Mouse (Mus musculus): Measurements from ENCODE around the gene Tmem229a. TPM values are rescaled to one million over a fixed set of nuclear protein-coding genes. Genes with fewer than 3 reads are reported as not detected.

The Tmem229a gene
- polyA plus RNA-seq, 1 experiment = 0.80 TPM

DNA sequence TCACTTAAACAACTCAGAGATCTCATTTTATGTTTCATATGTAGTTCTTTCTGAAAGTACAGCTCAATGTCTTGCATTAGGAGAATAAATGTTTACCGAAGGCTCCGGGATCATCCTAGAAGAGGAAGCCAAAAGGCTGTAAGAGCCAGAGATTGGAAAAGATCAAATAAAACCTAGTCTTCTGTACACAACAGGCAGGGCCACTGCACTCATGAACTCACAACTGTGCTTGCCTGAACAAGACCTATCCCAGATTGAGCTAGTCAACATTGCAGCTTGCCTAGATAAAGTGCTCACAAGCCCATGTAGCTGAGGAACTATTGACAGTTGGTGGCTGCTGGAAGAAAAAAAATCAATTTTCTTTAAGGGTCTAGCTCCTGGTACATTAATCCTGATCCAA lies 42.5 kb downstream of the Tmem229a start:
- Histone ChIP-seq H3K4me1 (ENCODE audit: control insufficient read depth, insufficient read depth, insufficient read length, low read length) (no peaks in the 10 kb centered on the region), H3K27ac (ENCODE audit: insufficient read depth, low read depth, low read length) (no peak overlapping the region), H3K4me3 (ENCODE audit: low read depth, low read length) (no peak overlapping the region), H3K36me3 (ENCODE audit: control insufficient read depth, insufficient read depth, low read length) (no peaks in the 10 kb centered on the region), H3K27me3 (ENCODE audit: control insufficient read depth, insufficient read depth, low read length) (no peaks in the 10 kb centered on the region)
- WGBS = 61% methylated on average over 2 of the region's 2 CpGs
- TF ChIP-seq CTCF (IDR thresholded peaks at IDR 0.05; ENCODE audit: extremely low read depth, insufficient read length, insufficient replicate concordance, low read depth, low read length) (no peak), POLR2A (IDR thresholded peaks at IDR 0.05; ENCODE audit: low read depth, low read length) (no peak)

DNA sequence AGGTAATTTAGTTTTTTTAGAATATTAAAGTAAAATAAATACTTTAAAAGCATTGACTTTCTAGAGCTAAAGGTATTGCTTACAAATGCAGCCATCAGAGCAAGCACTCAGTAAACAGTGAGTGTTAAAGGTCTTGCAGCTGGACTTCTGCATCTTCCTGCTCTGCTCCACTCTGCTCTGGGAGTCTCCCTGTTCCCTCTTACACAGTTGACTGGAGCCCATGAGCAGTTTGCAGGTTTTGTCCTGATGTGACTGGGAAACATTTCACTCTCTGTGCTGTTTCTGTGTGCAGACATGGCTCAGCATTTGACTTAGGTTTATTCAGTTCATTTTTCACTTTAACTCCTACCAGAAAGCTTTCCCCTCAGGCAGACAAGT lies 45.4 kb downstream of the Tmem229a start:
- H3K27ac ChIP-seq (ENCODE audit: insufficient read depth, low read depth, low read length) = no peak overlapping the region
- H3K4me3 ChIP-seq (ENCODE audit: low read depth, low read length) = no peak overlapping the region
- H3K36me3 ChIP-seq (ENCODE audit: control insufficient read depth, insufficient read depth, low read length) = no peaks in the 10 kb centered on the region
- H3K27me3 ChIP-seq (ENCODE audit: control insufficient read depth, insufficient read depth, low read length) = no peaks in the 10 kb centered on the region
- no peaks in the 10 kb centered on the region for H3K4me1 ChIP-seq (ENCODE audit: control insufficient read depth, insufficient read depth, insufficient read length, low read length)
- no peak for TF ChIP-seq POLR2A (IDR thresholded peaks at IDR 0.05; ENCODE audit: low read depth, low read length)
- TF ChIP-seq CTCF (IDR thresholded peaks at IDR 0.05; ENCODE audit: extremely low read depth, insufficient read length, insufficient replicate concordance, low read depth, low read length) = no peak

DNA sequence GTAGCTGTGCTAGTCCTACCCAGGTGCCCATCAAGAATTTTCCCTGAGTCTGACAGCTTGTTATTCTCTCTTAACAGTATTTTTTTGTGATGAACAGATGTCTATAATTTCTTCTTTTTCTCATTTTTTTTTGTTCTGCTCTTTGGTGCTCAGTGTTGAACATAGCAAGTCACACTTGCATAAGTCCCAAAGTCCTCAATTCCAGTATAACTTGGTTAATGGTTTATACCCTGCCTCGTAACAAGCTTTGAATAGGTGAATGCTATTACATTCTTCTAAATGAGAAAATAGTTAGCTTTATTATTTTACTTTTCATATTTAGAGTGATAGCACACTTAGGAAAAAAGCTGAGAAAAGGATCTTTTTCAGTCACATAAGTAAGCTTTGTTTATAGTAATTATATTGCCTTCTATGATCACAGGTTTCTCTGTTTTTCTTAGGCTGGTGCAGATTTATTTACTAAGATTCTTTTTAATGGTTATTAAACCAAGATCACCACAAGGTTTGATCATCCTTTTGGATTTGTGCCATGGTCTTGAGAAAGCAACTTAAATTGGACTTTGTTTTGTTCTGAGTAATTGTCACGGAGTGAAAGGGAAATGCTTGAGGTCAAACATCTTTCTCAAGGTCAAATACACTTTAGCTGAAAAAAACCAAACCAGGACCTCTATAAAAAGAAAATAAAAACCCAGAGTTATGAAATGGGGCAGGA lies 45.9 kb downstream of the Tmem229a start:
- no peak overlapping the region for H3K4me3 ChIP-seq (ENCODE audit: low read depth, low read length)
- no peak overlapping the region for H3K27ac ChIP-seq (ENCODE audit: insufficient read depth, low read depth, low read length)
- H3K36me3 ChIP-seq (ENCODE audit: control insufficient read depth, insufficient read depth, low read length) = no peaks in the 10 kb centered on the region
- no peaks in the 10 kb centered on the region for H3K4me1 ChIP-seq (ENCODE audit: control insufficient read depth, insufficient read depth, insufficient read length, low read length)
- TF ChIP-seq CTCF (IDR thresholded peaks at IDR 0.05; ENCODE audit: extremely low read depth, insufficient read length, insufficient replicate concordance, low read depth, low read length) (no peak), POLR2A (IDR thresholded peaks at IDR 0.05; ENCODE audit: low read depth, low read length) (no peak)
- 42% methylated on average over 2 of the region's 2 CpGs for WGBS
- no peaks in the 10 kb centered on the region for H3K27me3 ChIP-seq (ENCODE audit: control insufficient read depth, insufficient read depth, low read length)

DNA sequence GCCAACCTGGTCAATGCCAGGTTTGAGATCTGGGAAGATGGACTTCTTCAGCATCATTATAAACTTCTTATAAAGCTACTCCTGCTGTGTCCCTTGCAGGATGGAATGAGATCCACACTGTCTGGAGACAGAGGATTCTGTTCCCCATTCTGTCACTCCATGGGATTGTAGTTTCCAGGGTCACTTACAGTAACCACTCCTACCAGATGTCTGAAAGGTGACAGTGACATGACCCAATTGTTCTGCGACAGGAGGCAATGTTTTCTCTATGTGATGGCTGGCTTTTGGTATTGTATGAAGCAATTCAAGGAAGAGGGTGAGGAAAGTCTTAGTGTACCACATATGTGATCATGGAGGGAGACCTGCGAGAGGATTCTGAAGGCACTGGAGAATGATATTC lies 48.3 kb downstream of the Tmem229a start:
- Histone ChIP-seq H3K4me3 (ENCODE audit: low read depth, low read length) (no peak overlapping the region), H3K27ac (ENCODE audit: insufficient read depth, low read depth, low read length) (no peak overlapping the region), H3K36me3 (ENCODE audit: control insufficient read depth, insufficient read depth, low read length) (no peaks in the 10 kb centered on the region), H3K27me3 (ENCODE audit: control insufficient read depth, insufficient read depth, low read length) (no peaks in the 10 kb centered on the region), H3K4me1 (ENCODE audit: control insufficient read depth, insufficient read depth, insufficient read length, low read length) (no peaks in the 10 kb centered on the region)
- 89% methylated on average over 2 of the region's 2 CpGs for WGBS
- no peak for TF ChIP-seq POLR2A (IDR thresholded peaks at IDR 0.05; ENCODE audit: low read depth, low read length)
- TF ChIP-seq CTCF (IDR thresholded peaks at IDR 0.05; ENCODE audit: extremely low read depth, insufficient read length, insufficient replicate concordance, low read depth, low read length) = no peak

DNA sequence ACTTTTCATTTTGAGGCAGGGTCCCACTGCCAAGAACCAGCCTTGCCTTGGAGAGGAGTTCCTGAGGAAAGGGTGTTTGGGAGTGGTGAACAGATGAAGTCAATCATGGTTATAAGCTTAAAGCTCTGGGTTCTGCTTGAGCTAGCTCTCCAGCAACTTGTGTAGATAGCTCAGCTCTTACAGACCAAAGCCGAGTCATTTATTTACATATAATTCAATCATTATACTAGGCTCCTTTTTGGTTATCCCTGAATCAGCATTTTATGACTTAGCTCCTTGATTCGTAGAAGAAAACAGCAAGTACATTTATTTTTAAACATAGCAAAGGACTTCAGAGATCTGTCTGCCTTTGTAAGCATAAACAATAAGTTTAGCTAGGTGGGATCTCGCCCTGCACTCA lies 51.0 kb downstream of the Tmem229a start:
- H3K27me3 ChIP-seq (ENCODE audit: control insufficient read depth, insufficient read depth, low read length) = no peaks in the 10 kb centered on the region
- no peaks in the 10 kb centered on the region for H3K4me1 ChIP-seq (ENCODE audit: control insufficient read depth, insufficient read depth, insufficient read length, low read length)
- no peak overlapping the region for H3K4me3 ChIP-seq (ENCODE audit: low read depth, low read length)
- 54% methylated on average over 3 of the region's 3 CpGs for WGBS
- H3K36me3 ChIP-seq (ENCODE audit: control insufficient read depth, insufficient read depth, low read length) = no peaks in the 10 kb centered on the region
- H3K27ac ChIP-seq (ENCODE audit: insufficient read depth, low read depth, low read length) = no peak overlapping the region
- no peak for TF ChIP-seq POLR2A (IDR thresholded peaks at IDR 0.05; ENCODE audit: low read depth, low read length)
- TF ChIP-seq CTCF (IDR thresholded peaks at IDR 0.05; ENCODE audit: extremely low read depth, insufficient read length, insufficient replicate concordance, low read depth, low read length) = no peak

Other genes with a start within 250 kb of the Tmem229a start
- not detected in 2 replicates for gene Hyal6, start 223.1 kb downstream of the Tmem229a start, polyA plus RNA-seq (2012; rRNA removed)
- gene Hyal4, start 208.0 kb downstream of the Tmem229a start, polyA plus RNA-seq (2012; rRNA removed) = not detected in 2 replicates
- gene Spam1, start 165.1 kb downstream of the Tmem229a start, polyA plus RNA-seq (2012; rRNA removed) = not detected in 2 replicates
- not detected in 2 replicates for gene Hyal5, start 98.3 kb downstream of the Tmem229a start, polyA plus RNA-seq (2012; rRNA removed)

Data from small intestine, adult 2 months (tissue).